Mouse (Mus musculus) lung, embryonic 14.5 days (tissue): ENCODE results near the gene Gcnt3. TPM values are rescaled to one million over a fixed set of nuclear protein-coding genes. Genes with fewer than 3 reads are reported as not detected.

ENCODE experiments used
- ATAC-seq: fragments of 200-750 bp; cut with Nextera tagmentation; 2 replicates; pipeline ENCODE4 v1.8.0; 2017; ENCODE audit warnings: mild to moderate bottlenecking, moderate TSS enrichment, moderate library complexity; ENCODE audit not compliant: insufficient read depth
- DNase-seq: peaks from one replicate; pipeline ENCODE4 v3.0.0-alpha.2; 2015
- H3K27ac ChIP-seq: fragments of 300-500 bp; sonication (generic); 2 replicates; pipeline ENCODE4 v1.5.1; 2014; ENCODE audit warnings: low read depth, mild to moderate bottlenecking, moderate library complexity
- H3K27me3 ChIP-seq: fragments of 300-500 bp; sonication (generic); 2 replicates; pipeline ENCODE4 v1.6.1; 2014; ENCODE audit warnings: low read length, control low read depth; ENCODE audit not compliant: insufficient read depth
- H3K36me3 ChIP-seq: fragments of 300-500 bp; sonication (generic); 2 replicates; pipeline ENCODE4 v1.6.1; 2014; ENCODE audit warnings: control low read depth; ENCODE audit not compliant: insufficient read depth
- H3K4me1 ChIP-seq: fragments of 300-500 bp; sonication (generic); 2 replicates; pipeline ENCODE4 v1.6.1; 2014; ENCODE audit warnings: antibody characterized with exemption, control low read depth; ENCODE audit not compliant: insufficient read depth
- H3K4me2 ChIP-seq: fragments of 300-500 bp; sonication (generic); 2 replicates; pipeline ENCODE4 v1.6.1; 2014; ENCODE audit warnings: mild to moderate bottlenecking
- H3K4me3 ChIP-seq: fragments of 300-500 bp; sonication (generic); 2 replicates; pipeline ENCODE4 v1.5.1; 2014; ENCODE audit warnings: low read depth, low read length
- H3K9ac ChIP-seq: fragments of 300-500 bp; sonication (generic); 2 replicates; pipeline ENCODE4 v1.6.1; 2014
- H3K9me3 ChIP-seq: fragments of 300-500 bp; sonication (generic); 2 replicates; pipeline ENCODE4 v1.6.1; 2016; ENCODE audit warnings: low read depth, low read length, control low read depth
- CTCF ChIP-seq: IDR thresholded peaks from 2 replicates; pipeline ENCODE4 v1.5.1; 2016; ENCODE audit warnings: antibody characterized with exemption, low read depth
- WGBS: fragments of 180-500 bp; shearing (Covaris S2); extraction: QIAGEN DNeasy Blood & Tissue Kit; methylation state at CpG from one replicate; pipeline ENCODE4 v1.1.7; 2014; 5-methylcytosine and 5-hydroxymethylcytosine counted together
- polyA plus RNA-seq: library from polyadenylated mRNA; unstranded; fragments of >200 nt; fragmentation: Nextera tagmentation; extraction: Ambion mirVana; gene quantifications from 2 replicates; pipeline ENCODE4 v1.2.1, GENCODE M21; 2014

Gcnt3 gene
- polyA plus RNA-seq, 1 experiment from 2014 or later = 0.21 TPM

DNA sequence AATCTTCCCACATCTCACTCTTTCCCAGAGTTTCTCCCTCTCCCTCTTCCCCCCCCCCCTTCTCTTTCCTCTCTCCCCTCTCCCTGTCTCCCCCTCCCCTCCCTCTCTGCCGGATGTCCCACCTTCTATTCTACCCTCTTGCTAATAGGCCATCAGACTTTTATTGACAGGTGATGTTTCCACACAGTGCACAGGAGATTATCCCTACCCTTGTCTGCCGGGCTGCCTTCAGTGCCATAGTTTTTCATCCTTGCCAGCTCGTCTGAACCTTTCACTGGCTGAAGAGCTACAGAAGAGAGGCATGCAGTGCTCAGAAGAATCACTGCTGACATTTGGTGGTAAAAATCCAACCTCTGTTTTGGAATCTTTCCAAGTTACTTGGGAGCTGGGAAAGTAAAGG lies 15.5 kb upstream of the Gcnt3 start:
- Histone ChIP-seq H3K27me3 (no peaks in the 10 kb centered on the region), H3K4me1 (peaks cover 18% of the 10 kb centered on the region), H3K4me3 (no peak overlapping the region), H3K9me3 (peaks cover 4% of the 10 kb centered on the region; the same call in 1 of the 2 replicates), H3K4me2 (no peak overlapping the region), H3K27ac (no peak overlapping the region), H3K36me3 (no peaks in the 10 kb centered on the region), H3K9ac (no peak overlapping the region)
- WGBS = 20% methylated on average over 3 of the region's 3 CpGs
- DNase-seq = no peak
- no peak for ATAC-seq
- no peak for TF ChIP-seq CTCF

DNA sequence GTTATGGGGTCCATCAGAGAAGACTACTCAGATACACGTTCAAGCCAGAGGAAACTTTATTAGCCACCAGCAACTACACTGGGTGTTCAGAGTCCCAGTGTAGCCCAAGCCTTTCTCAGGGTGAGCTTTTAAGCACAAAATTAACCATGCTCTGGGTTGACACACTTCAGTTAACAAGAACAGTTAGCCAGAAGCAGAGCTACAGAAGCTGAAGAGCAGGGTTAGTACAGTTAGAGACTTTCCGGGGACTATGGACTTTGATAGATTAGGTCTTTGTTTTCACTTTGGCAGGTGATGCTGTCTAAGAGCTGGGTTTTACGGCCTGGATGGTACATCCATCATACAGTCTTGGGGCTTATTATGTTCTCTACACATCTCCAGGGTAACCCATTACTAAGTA lies 14.8 kb upstream of the Gcnt3 start:
- no peak for DNase-seq
- Histone ChIP-seq H3K4me3 (no peak overlapping the region), H3K36me3 (no peaks in the 10 kb centered on the region), H3K9me3 (peaks cover 4% of the 10 kb centered on the region; the same call in 1 of the 2 replicates), H3K9ac (no peak overlapping the region), H3K4me1 (peaks cover 18% of the 10 kb centered on the region), H3K27me3 (no peaks in the 10 kb centered on the region), H3K4me2 (no peak overlapping the region), H3K27ac (no peak overlapping the region)
- ATAC-seq = no peak
- no peak for TF ChIP-seq CTCF
- WGBS = 55% methylated on average over 3 of the region's 3 CpGs

DNA sequence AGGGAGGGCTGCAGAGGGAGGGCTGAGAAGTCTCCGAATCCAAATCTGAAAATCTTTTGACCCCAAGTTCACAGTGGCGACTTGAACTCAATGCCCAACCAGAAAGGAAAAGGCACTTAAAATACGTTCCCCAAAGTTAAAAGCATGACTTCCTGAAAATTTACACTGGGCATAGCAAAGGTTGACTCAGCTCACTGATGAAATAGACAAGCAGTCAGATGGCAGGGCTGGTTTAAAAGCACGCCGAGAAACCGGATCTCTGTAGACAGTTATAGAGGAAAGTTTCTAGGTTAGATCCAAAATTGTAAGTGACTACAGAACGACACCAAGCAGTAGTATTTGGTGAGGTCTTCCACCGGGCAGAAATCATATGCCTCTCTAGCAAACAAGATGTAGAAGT lies 12.0 kb upstream of the Gcnt3 start:
- H3K9ac ChIP-seq = no peak overlapping the region
- H3K4me1 ChIP-seq = peaks cover 22% of the 10 kb centered on the region
- H3K27ac ChIP-seq = no peak overlapping the region; the same call in 1 of the 2 replicates
- ATAC-seq = no peak
- peak overlapping the region; percentile 26 for H3K4me2 ChIP-seq
- peak; percentile 41 for DNase-seq
- H3K27me3 ChIP-seq = no peaks in the 10 kb centered on the region
- no peak overlapping the region for H3K4me3 ChIP-seq
- WGBS = 12% methylated on average over 8 of the region's 8 CpGs
- no peak for TF ChIP-seq CTCF
- H3K9me3 ChIP-seq = no peaks in the 10 kb centered on the region
- no peaks in the 10 kb centered on the region for H3K36me3 ChIP-seq

DNA sequence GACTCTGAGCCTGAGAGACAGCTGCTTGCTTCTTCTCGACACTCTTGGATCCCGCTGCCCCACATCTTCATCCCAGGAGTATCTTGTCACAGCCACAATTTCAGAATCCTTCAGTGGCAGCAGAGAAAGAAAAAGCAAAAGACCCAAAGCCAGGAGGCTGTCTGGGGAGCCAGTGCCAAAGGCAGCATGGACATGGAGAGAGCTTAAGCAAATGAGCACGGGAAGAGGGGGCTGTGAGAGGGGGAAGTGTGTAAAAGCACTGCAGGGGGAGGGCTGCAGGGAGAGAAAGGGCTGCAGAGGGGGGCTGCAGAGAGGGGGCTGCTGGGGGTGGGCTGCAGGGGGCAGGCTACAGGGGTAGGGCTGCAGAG lies 11.5 kb upstream of the Gcnt3 start:
- 20% methylated on average over 3 of the region's 3 CpGs for WGBS

DNA sequence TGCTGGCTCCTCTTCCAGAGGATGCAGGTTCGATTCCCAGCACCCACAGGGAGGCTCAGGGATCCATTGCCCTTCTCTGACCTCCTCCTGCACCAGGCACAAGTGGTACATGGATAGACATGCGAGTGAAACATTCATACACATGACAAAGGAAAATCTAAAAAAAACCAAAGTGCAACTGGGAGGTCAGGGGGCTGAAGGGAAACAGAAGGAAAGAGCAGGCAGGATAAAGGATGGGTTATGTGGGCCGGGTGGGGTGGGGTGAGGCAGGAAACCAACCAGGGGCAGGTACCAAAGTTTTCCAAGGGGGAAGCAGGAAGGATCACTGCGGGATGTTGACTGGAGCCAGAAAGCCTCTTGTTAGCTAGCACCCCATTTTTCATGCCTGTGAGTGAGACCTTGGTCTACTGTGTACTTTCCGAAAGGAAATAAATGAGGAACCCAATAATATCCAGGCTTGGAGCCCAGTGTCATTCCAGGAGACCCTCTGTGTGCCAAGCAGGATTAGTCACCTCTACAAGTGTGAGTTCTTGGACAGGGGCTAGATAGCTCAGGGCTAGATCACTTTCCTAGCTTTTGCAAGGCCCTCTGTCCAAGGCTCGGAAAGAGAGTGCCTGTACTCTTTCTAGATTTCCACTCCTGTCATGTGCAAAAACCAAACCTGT lies 11.0 kb upstream of the Gcnt3 start:
- WGBS = 25% methylated on average over 6 of the region's 6 CpGs
- DNase-seq = peak; percentile 60

More for the DNA sequence above, 11.5 kb upstream of the Gcnt3 start:
- peaks cover 22% of the 10 kb centered on the region for H3K4me1 ChIP-seq
- H3K4me2 ChIP-seq = peak overlapping the region; percentile 26
- no peaks in the 10 kb centered on the region for H3K27me3 ChIP-seq
- H3K36me3 ChIP-seq = no peaks in the 10 kb centered on the region
- ATAC-seq = peak; percentile 72; the same call in 1 of the 2 replicates
- H3K4me3 ChIP-seq = no peak overlapping the region
- H3K9me3 ChIP-seq = no peaks in the 10 kb centered on the region
- H3K9ac ChIP-seq = no peak overlapping the region
- TF ChIP-seq CTCF = no peak
- peak overlapping the region; percentile 79; the same call in 1 of the 2 replicates for H3K27ac ChIP-seq
- DNase-seq = peak; percentile 67

DNA sequence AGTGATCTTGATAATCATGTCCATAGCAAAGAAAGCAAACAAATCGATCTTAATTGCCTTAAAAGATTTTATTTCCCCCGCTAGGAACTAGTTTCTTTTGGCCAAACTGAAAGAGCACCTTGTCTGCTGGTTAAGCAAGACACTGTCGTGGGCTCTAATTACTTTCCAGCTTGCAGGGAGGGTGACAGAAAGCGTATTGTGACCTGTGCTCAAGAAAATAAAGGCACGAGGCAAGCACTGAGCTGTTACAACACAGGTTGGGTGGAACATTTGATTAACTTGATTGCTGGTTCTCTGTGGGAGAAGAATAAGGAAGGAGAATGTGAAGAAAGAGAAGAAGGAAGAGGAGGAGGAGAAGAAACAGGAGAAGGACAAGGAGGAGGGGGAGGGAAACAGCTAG lies 10.4 kb upstream of the Gcnt3 start:
- ATAC-seq (no peak), DNase-seq (no peak)
- no peak for TF ChIP-seq CTCF
- Histone ChIP-seq H3K9ac (no peak overlapping the region), H3K36me3 (no peaks in the 10 kb centered on the region), H3K4me3 (no peak overlapping the region), H3K27ac (peak overlapping the region; percentile 79), H3K4me2 (no peak overlapping the region), H3K27me3 (no peaks in the 10 kb centered on the region), H3K9me3 (no peaks in the 10 kb centered on the region), H3K4me1 (peaks cover 22% of the 10 kb centered on the region)
- 41% methylated on average over 5 of the region's 5 CpGs for WGBS

More for the DNA sequence above, 11.0 kb upstream of the Gcnt3 start:
- Histone ChIP-seq H3K27me3 (no peaks in the 10 kb centered on the region), H3K36me3 (no peaks in the 10 kb centered on the region), H3K9ac (no peak overlapping the region), H3K4me3 (no peak overlapping the region), H3K9me3 (no peaks in the 10 kb centered on the region), H3K4me2 (peak overlapping the region; percentile 26; the same call in 1 of the 2 replicates), H3K27ac (peak overlapping the region; percentile 79), H3K4me1 (peaks cover 22% of the 10 kb centered on the region)
- ATAC-seq = peak; percentile 53; the same call in 1 of the 2 replicates
- no peak for TF ChIP-seq CTCF

DNA sequence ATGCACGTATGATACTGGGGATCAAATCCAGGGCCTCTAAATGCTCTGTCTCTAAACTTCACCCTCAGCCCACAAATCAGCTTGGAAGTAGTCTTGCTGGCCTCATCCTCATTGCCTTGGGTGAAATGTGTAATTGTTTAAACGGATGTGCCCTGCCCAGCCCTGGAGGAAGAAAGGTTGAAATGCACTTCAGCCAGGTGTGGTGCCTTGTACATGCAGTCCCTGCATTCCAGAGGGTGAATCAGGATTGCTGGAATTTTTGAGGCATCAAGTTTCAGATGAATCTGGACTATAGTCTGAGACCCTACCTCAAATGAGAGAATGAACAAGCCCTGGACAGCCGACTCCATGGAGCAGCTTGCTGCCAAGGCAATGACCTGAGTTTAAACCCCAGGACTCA lies 10.0 kb upstream of the Gcnt3 start:
- H3K9ac ChIP-seq = no peak overlapping the region
- no peaks in the 10 kb centered on the region for H3K36me3 ChIP-seq
- 34% methylated on average over 3 of the region's 3 CpGs for WGBS
- no peak overlapping the region for H3K4me2 ChIP-seq
- DNase-seq (peak; percentile 47), ATAC-seq (peak; percentile 50; the same call in 1 of the 2 replicates)
- H3K4me3 ChIP-seq = no peak overlapping the region
- H3K27ac ChIP-seq = 0 out of 2 replicates have a peak overlapping the region, but pooled peaks have one; percentile 79
- H3K27me3 ChIP-seq = no peaks in the 10 kb centered on the region
- peaks cover 22% of the 10 kb centered on the region for H3K4me1 ChIP-seq
- no peak for TF ChIP-seq CTCF
- no peaks in the 10 kb centered on the region for H3K9me3 ChIP-seq
